Mouse (Mus musculus) MEL (cell line): ENCODE results near the gene Sptbn4. TPM values are rescaled to one million over a fixed set of nuclear protein-coding genes. Genes with fewer than 3 reads are reported as not detected.

Experiments
- DNase-seq: peaks from one replicate; pipeline ENCODE4 v3.0.0; 2011; ENCODE audit warnings: low read depth, low spot score
- H3K27ac ChIP-seq: 2 replicates; pipeline ENCODE4 v1.5.1; 2012; ENCODE audit warnings: low read depth, mild to moderate bottlenecking, control low read depth, low read length, moderate library complexity; ENCODE audit not compliant: control insufficient read depth
- H3K27me3 ChIP-seq, 2 experiments: fragments of 150-350 bp in 1 of 2; sonication (generic) in 1 of 2; 2 replicates each; pipeline ENCODE4 v1.6.1; 2012; ENCODE audit warnings: low read length in 2 of 2, mild to moderate bottlenecking in 2 of 2, improper control_type of control experiment in 1 of 2, moderate library complexity in 1 of 2; ENCODE audit not compliant: insufficient read depth in 2 of 2, control insufficient read depth in 1 of 2
- H3K36me3 ChIP-seq, 2 experiments: 2 replicates each; pipeline ENCODE4 v1.6.1; 2012 to 2014; ENCODE audit warnings: low read length in 2 of 2, improper control_type of control experiment in 1 of 2, inconsistent platforms in 1 of 2, mild to moderate bottlenecking in 1 of 2; ENCODE audit not compliant: insufficient read depth in 2 of 2, control insufficient read depth in 1 of 2
- H3K4me1 ChIP-seq, 2 experiments: fragments of 150-350 bp in 1 of 2; sonication (generic) in 1 of 2; 2 replicates each; pipeline ENCODE4 v1.6.1; 2012; ENCODE audit warnings: low read length in 2 of 2, improper control_type of control experiment in 1 of 2, mild to moderate bottlenecking in 1 of 2; ENCODE audit not compliant: insufficient read depth in 2 of 2, control insufficient read depth in 1 of 2
- H3K4me3 ChIP-seq, 2 experiments: fragments of 150-350 bp in 1 of 2; sonication (generic) in 1 of 2; 2 replicates each; pipeline ENCODE4 v1.5.1; 2012; ENCODE audit warnings: low read depth in 2 of 2, low read length in 2 of 2, mild to moderate bottlenecking in 2 of 2, moderate library complexity in 2 of 2, control low read depth in 1 of 2, improper control_type of control experiment in 1 of 2; ENCODE audit not compliant: control insufficient read depth in 1 of 2, insufficient read depth in 1 of 2
- H3K79me2 ChIP-seq: 2 replicates; pipeline ENCODE4 v1.6.1; 2012; ENCODE audit warnings: mild to moderate bottlenecking, low read length, moderate library complexity; ENCODE audit not compliant: control insufficient read depth, poor library complexity, insufficient read depth
- H3K9ac ChIP-seq: 2 replicates; pipeline ENCODE4 v1.6.1; 2012; ENCODE audit warnings: low read depth, mild to moderate bottlenecking, control low read depth, low read length, moderate library complexity; ENCODE audit not compliant: control insufficient read depth, poor library complexity, severe bottlenecking
- H3K9me3 ChIP-seq: fragments of 150-350 bp; sonication (generic); replicated peaks from 2 replicates; pipeline ENCODE4 v1.6.1; 2012; ENCODE audit warnings: mild to moderate bottlenecking, low read length, improper control_type of control experiment, moderate library complexity; ENCODE audit not compliant: insufficient read depth
- CHD1 ChIP-seq: IDR thresholded peaks from 2 replicates; pipeline ENCODE4 v1.6.1; 2012; ENCODE audit warnings: low read depth, mild to moderate bottlenecking, inconsistent platforms, low read length, improper control_type of control experiment
- CTCF ChIP-seq, 3 experiments: IDR thresholded peaks in 2 of 3; conservative IDR thresholded peaks in 1 of 3; 2 replicates each; pipeline ENCODE4 v1.5.1; 2011 to 2012; ENCODE audit warnings: low read length in 3 of 3, low read depth in 2 of 3, mild to moderate bottlenecking in 2 of 3, improper control_type of control experiment in 1 of 3, inconsistent platforms in 1 of 3, mixed read lengths in 1 of 3, moderate library complexity in 1 of 3; ENCODE audit not compliant: control insufficient read depth in 1 of 3, insufficient read depth in 1 of 3, poor library complexity in 1 of 3, severe bottlenecking in 1 of 3
- E2F4 ChIP-seq: IDR thresholded peaks from 2 replicates; pipeline ENCODE4 v1.6.1; 2011; ENCODE audit warnings: low read depth, low read length, improper control_type of control experiment, borderline replicate concordance
- ELF1 ChIP-seq: IDR thresholded peaks from 2 replicates; pipeline ENCODE4 v1.6.1; 2014; ENCODE audit warnings: low read depth, mild to moderate bottlenecking, inconsistent platforms, low read length, improper control_type of control experiment, moderate library complexity
- ETS1 ChIP-seq: IDR thresholded peaks from 2 replicates; pipeline ENCODE4 v1.6.1; 2012; ENCODE audit warnings: low read depth, mild to moderate bottlenecking, inconsistent platforms, low read length, improper control_type of control experiment, moderate library complexity
- GABPA ChIP-seq: IDR thresholded peaks from 2 replicates; pipeline ENCODE4 v1.6.1; 2012; ENCODE audit warnings: low read depth, mild to moderate bottlenecking, inconsistent platforms, low read length, improper control_type of control experiment, moderate library complexity
- GATA1 ChIP-seq: IDR thresholded peaks from 2 replicates; pipeline ENCODE4 v1.6.1; 2011; ENCODE audit warnings: low read depth, low read length, improper control_type of control experiment
- HCFC1 ChIP-seq: IDR thresholded peaks from 2 replicates; pipeline ENCODE4 v1.6.1; 2012; ENCODE audit warnings: low read depth, mild to moderate bottlenecking, inconsistent platforms, low read length, improper control_type of control experiment, moderate library complexity
- JUND ChIP-seq: IDR thresholded peaks from 2 replicates; pipeline ENCODE4 v1.6.1; 2011; ENCODE audit warnings: low read depth, mild to moderate bottlenecking, improper control_type of control experiment, low read length
- MAFK ChIP-seq: IDR thresholded peaks from 2 replicates; pipeline ENCODE4 v1.6.1; 2011; ENCODE audit warnings: low read depth, mild to moderate bottlenecking, low read length, improper control_type of control experiment, borderline replicate concordance
- MAX ChIP-seq: IDR thresholded peaks from 2 replicates; pipeline ENCODE4 v1.6.1; 2011; ENCODE audit warnings: low read length, improper control_type of control experiment
- MAZ ChIP-seq: IDR thresholded peaks from 2 replicates; pipeline ENCODE4 v1.6.1; 2012; ENCODE audit warnings: low read depth, mild to moderate bottlenecking, inconsistent platforms, low read length, improper control_type of control experiment
- MEF2A ChIP-seq: IDR thresholded peaks from 2 replicates; pipeline ENCODE4 v1.6.1; 2014; ENCODE audit warnings: low read depth, mild to moderate bottlenecking, inconsistent platforms, low read length, improper control_type of control experiment; ENCODE audit not compliant: poor library complexity, insufficient replicate concordance, severe bottlenecking; ENCODE audit errors: extremely low read depth
- MYB ChIP-seq: IDR thresholded peaks from 2 replicates; pipeline ENCODE4 v1.6.1; 2011; ENCODE audit warnings: mild to moderate bottlenecking, low read depth, low read length, improper control_type of control experiment
- MYC ChIP-seq: IDR thresholded peaks from 2 replicates; pipeline ENCODE4 v1.6.1; 2011; ENCODE audit warnings: low read depth, mild to moderate bottlenecking, low read length, improper control_type of control experiment, moderate library complexity
- NELFE ChIP-seq: IDR thresholded peaks from 2 replicates; pipeline ENCODE4 v1.6.1; 2011; ENCODE audit warnings: low read depth, low read length, improper control_type of control experiment
- NRF1 ChIP-seq: IDR thresholded peaks from 2 replicates; pipeline ENCODE4 v1.6.1; 2014; ENCODE audit warnings: low read depth, mild to moderate bottlenecking, inconsistent platforms, low read length, improper control_type of control experiment, moderate library complexity; ENCODE audit not compliant: poor library complexity, insufficient read depth, severe bottlenecking
- POLR2A ChIP-seq, 2 experiments: IDR thresholded peaks; 2 replicates each; pipeline ENCODE4 v1.6.1; 2011 to 2012; ENCODE audit warnings: low read length in 2 of 2, mild to moderate bottlenecking in 2 of 2, control low read depth in 1 of 2, improper control_type of control experiment in 1 of 2, low read depth in 1 of 2, moderate library complexity in 1 of 2; ENCODE audit not compliant: control insufficient read depth in 1 of 2, insufficient read depth in 1 of 2, poor library complexity in 1 of 2
- POLR2AphosphoS2 ChIP-seq: IDR thresholded peaks from 2 replicates; pipeline ENCODE4 v1.6.1; 2011; ENCODE audit warnings: low read length, improper control_type of control experiment
- POLR2AphosphoS5 ChIP-seq: IDR thresholded peaks from 2 replicates; pipeline ENCODE4 v1.6.1; 2012; ENCODE audit warnings: low read depth, borderline replicate concordance, mild to moderate bottlenecking, inconsistent platforms, low read length, moderate library complexity, mixed read lengths
- RAD21 ChIP-seq: IDR thresholded peaks from 2 replicates; pipeline ENCODE4 v1.6.1; 2011; ENCODE audit warnings: mild to moderate bottlenecking, low read depth, low read length, improper control_type of control experiment
- RCOR1 ChIP-seq: IDR thresholded peaks from 2 replicates; pipeline ENCODE4 v1.6.1; 2012; ENCODE audit warnings: low read depth, mild to moderate bottlenecking, inconsistent platforms, low read length, improper control_type of control experiment
- SMC3 ChIP-seq: IDR thresholded peaks from 2 replicates; pipeline ENCODE4 v1.6.1; 2011; ENCODE audit warnings: low read depth, low read length, improper control_type of control experiment
- TAL1 ChIP-seq: IDR thresholded peaks from 2 replicates; pipeline ENCODE4 v1.6.1; 2012; ENCODE audit warnings: mild to moderate bottlenecking, inconsistent platforms, low read length, moderate library complexity, mixed read lengths
- TBP ChIP-seq: IDR thresholded peaks from 2 replicates; pipeline ENCODE4 v1.8.0; 2011; ENCODE audit warnings: low read depth, low read length, improper control_type of control experiment
- USF1 ChIP-seq: IDR thresholded peaks from 2 replicates; pipeline ENCODE4 v1.6.1; 2014; ENCODE audit warnings: low read depth, mild to moderate bottlenecking, inconsistent platforms, low read length, improper control_type of control experiment, moderate library complexity
- ZC3H11A ChIP-seq: IDR thresholded peaks from 2 replicates; pipeline ENCODE4 v1.6.1; 2012; ENCODE audit warnings: low read depth, mild to moderate bottlenecking, inconsistent platforms, low read length, improper control_type of control experiment
- ZKSCAN1 ChIP-seq: IDR thresholded peaks from 2 replicates; pipeline ENCODE4 v1.6.1; 2012; ENCODE audit warnings: low read depth, mild to moderate bottlenecking, inconsistent platforms, low read length, improper control_type of control experiment, moderate library complexity
- ZMIZ1 ChIP-seq: IDR thresholded peaks from 2 replicates; pipeline ENCODE4 v1.6.1; 2012; ENCODE audit warnings: low read depth, mild to moderate bottlenecking, inconsistent platforms, low read length, improper control_type of control experiment, moderate library complexity
- ZNF384 ChIP-seq: IDR thresholded peaks from 2 replicates; pipeline ENCODE4 v1.6.1; 2012; ENCODE audit warnings: low read depth, mild to moderate bottlenecking, inconsistent platforms, low read length, improper control_type of control experiment
- polyA plus RNA-seq, 2 experiments: library from polyadenylated mRNA; stranded (reverse) in 1 of 2; unstranded in 1 of 2; fragments of >175 nt in 1 of 2; fragments of >200 nt in 1 of 2; gene quantifications; 2 replicates each; pipeline versions ENCODE4 v1.2.1 to v1.2.4; 2012; ENCODE audit warnings: low replicate concordance in 2 of 2, low read depth in 1 of 2; ENCODE audit not compliant: insufficient read length in 2 of 2, insufficient read depth in 1 of 2, missing spikeins in 1 of 2
- total RNA-seq: library from RNA; depleted of rRNA; stranded (reverse); fragments of 300-350 nt; gene quantifications from 2 replicates; pipeline ENCODE4 v1.2.3, GENCODE M21; 2012

Gene Sptbn4
- total and polyA plus RNA-seq, 3 experiments = 0.19 to 0.68 TPM; not detected in 1

- H3K9ac ChIP-seq = no peak overlapping the region
- H3K79me2 ChIP-seq = no peaks in the 10 kb centered on the region
- no peaks in the 10 kb centered on the region for H3K27me3 ChIP-seq
- no peak for TF ChIP-seq MEF2A
- TF ChIP-seq GATA1 = no peak
- TF ChIP-seq ZMIZ1 = no peak
- peak; percentile 77 for TF ChIP-seq ZC3H11A
- no peak for TF ChIP-seq TBP
- TF ChIP-seq NRF1 = 0 out of 2 replicates have a peak, but pooled peaks have one; percentile 14
- peak; percentile 79 to 87 (median 86) for TF ChIP-seq CTCF (IDR thresholded peaks at IDR 0.05 in 2 of 3, conservative IDR thresholded peaks at IDR 0.05 in 1 of 3; ENCODE audit: control insufficient read depth in 1 of 3, insufficient read depth in 1 of 3, low read depth in 2 of 3, low read length in 3 of 3, poor library complexity in 1 of 3, severe bottlenecking in 1 of 3)
- no peak for TF ChIP-seq USF1
- TF ChIP-seq POLR2AphosphoS5 = no peak
- TF ChIP-seq POLR2AphosphoS2 = no peak
- no peak for TF ChIP-seq MAZ
- TF ChIP-seq SMC3 = peak; percentile 92
- TF ChIP-seq MAX = no peak
- no peak for TF ChIP-seq ELF1
- no peak for TF ChIP-seq MAFK
- TF ChIP-seq TAL1 = no peak
- TF ChIP-seq HCFC1 = no peak
- no peak for TF ChIP-seq E2F4
- TF ChIP-seq ZNF384 = no peak
- no peak for TF ChIP-seq POLR2A (IDR thresholded peaks at IDR 0.05; ENCODE audit: control insufficient read depth in 1 of 2, insufficient read depth in 1 of 2, low read depth in 1 of 2, low read length in 2 of 2, poor library complexity in 1 of 2)
- no peak for TF ChIP-seq ZKSCAN1
- no peak for TF ChIP-seq ETS1
- no peak for TF ChIP-seq RCOR1
- no peak for TF ChIP-seq MYC
- TF ChIP-seq RAD21 = peak; percentile 68
- TF ChIP-seq CHD1 = no peak
- TF ChIP-seq MYB = no peak
- no peak for TF ChIP-seq NELFE
- no peak for TF ChIP-seq GABPA
- TF ChIP-seq JUND = no peak
- no peaks in the 10 kb centered on the region for H3K36me3 ChIP-seq
- H3K4me1 ChIP-seq = no peaks in the 10 kb centered on the region
- H3K4me3 ChIP-seq = no peak overlapping the region
- peak; percentile 78 for DNase-seq
- H3K9me3 ChIP-seq = no peaks in the 10 kb centered on the region
- no peak overlapping the region for H3K27ac ChIP-seq
These were observed 44.8 kb downstream of the Sptbn4 start for GRCm38 (mm10) chr7:27402675-27403074.
